Mouse (Mus musculus) midbrain, postnatal 0 days (tissue): ENCODE measurements around the gene Gm49380. TPM values are rescaled to one million over a fixed set of nuclear protein-coding genes. Genes with fewer than 3 reads are reported as not detected.
A peak's percentile ranks its signal among the peaks of the same experiment; 100 is the strongest.

Experiments
- ATAC-seq: fragments of 200-750 bp; cut with Nextera tagmentation; 2 replicates; pipeline ENCODE4 v1.8.0; 2017; ENCODE audit warnings: moderate number of reproducible peaks, mild to moderate bottlenecking, moderate TSS enrichment, moderate library complexity; ENCODE audit not compliant: low FRiP score
- DNase-seq: peaks from one replicate; pipeline ENCODE4 v3.0.0-alpha.2; 2015; ENCODE audit warnings: low spot score
- H3K27ac ChIP-seq: fragments of 300-500 bp; sonication (generic); 2 replicates; pipeline ENCODE4 v1.5.1; 2014; ENCODE audit warnings: low read depth, mild to moderate bottlenecking, low read length, mixed read lengths
- H3K27me3 ChIP-seq: fragments of 300-500 bp; sonication (generic); 2 replicates; pipeline ENCODE4 v1.6.1; 2014; ENCODE audit warnings: low read length, control low read depth, mixed read lengths; ENCODE audit not compliant: insufficient read depth
- H3K36me3 ChIP-seq: fragments of 300-500 bp; sonication (generic); 2 replicates; pipeline ENCODE4 v1.6.1; 2014; ENCODE audit warnings: low read length, control low read depth, mixed read lengths; ENCODE audit not compliant: insufficient read depth
- H3K4me1 ChIP-seq: fragments of 300-500 bp; sonication (generic); 2 replicates; pipeline ENCODE4 v1.6.1; 2014; ENCODE audit warnings: mild to moderate bottlenecking, control low read depth, antibody characterized with exemption, low read length, mixed read lengths; ENCODE audit not compliant: insufficient read depth
- H3K4me2 ChIP-seq: fragments of 300-500 bp; sonication (generic); 2 replicates; pipeline ENCODE4 v1.6.1; 2014; ENCODE audit warnings: low read depth, mild to moderate bottlenecking, low read length, mixed read lengths; ENCODE audit not compliant: poor library complexity, severe bottlenecking
- H3K4me3 ChIP-seq: fragments of 300-500 bp; sonication (generic); 2 replicates; pipeline ENCODE4 v1.5.1; 2014; ENCODE audit warnings: low read depth, mild to moderate bottlenecking, low read length, moderate library complexity
- H3K9ac ChIP-seq: fragments of 300-500 bp; sonication (generic); replicated peaks from 2 replicates; pipeline ENCODE4 v1.6.1; 2014; ENCODE audit warnings: mild to moderate bottlenecking, low read length, moderate library complexity, mixed read lengths; ENCODE audit not compliant: poor library complexity, severe bottlenecking
- H3K9me3 ChIP-seq: fragments of 300-500 bp; sonication (generic); 2 replicates; pipeline ENCODE4 v1.6.1; 2016; ENCODE audit warnings: low read length, control low read depth
- CTCF ChIP-seq: IDR thresholded peaks from 2 replicates; pipeline ENCODE4 v1.5.1; 2016; ENCODE audit warnings: antibody characterized with exemption, mild to moderate bottlenecking
- WGBS: fragments of 180-500 bp; shearing (Covaris S2); extraction: QIAGEN DNeasy Blood & Tissue Kit; methylation state at CpG from one replicate; pipeline ENCODE4 v1.1.7; 2014; 5-methylcytosine and 5-hydroxymethylcytosine counted together
- polyA plus RNA-seq: library from polyadenylated mRNA; unstranded; fragments of >200 nt; fragmentation: Nextera tagmentation; extraction: Ambion mirVana; gene quantifications from 2 replicates; pipeline ENCODE4 v1.2.1, GENCODE M21; 2015
- total RNA-seq: library from RNA; depleted of rRNA; stranded (reverse); fragments of >200 nt; gene quantifications from 2 replicates; pipeline ENCODE4 v1.2.3, GENCODE M21; 2014

Gene Gm49380
- total and polyA plus RNA-seq, 2 experiments from 2014 or later = 0.07 TPM; not detected in 1

DNA sequence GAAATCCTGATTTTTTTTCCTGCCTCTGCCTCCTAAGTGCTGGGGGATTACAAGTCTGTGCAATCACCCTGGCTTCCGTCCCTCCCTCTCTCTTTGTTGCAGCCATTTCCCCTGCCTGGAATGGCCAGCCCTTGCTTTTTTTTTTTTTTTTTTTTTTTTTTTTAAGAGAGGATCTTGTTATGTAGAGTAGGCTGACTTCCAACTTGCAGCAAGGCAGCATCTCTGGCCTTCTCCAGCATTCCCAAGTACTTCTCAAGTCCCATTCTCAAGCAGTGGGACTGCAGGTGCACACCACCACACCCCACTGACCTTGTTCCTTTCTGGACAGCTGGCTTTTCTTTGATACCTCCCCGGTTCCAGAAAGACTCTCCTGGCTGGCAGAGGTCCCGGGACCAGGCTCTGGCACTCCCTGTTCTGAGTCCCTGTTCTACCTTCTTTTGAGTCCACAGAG lies 14.1 kb upstream of the Gm49380 start:
- Histone ChIP-seq H3K4me3 (no peak overlapping the region), H3K27me3 (no peaks in the 10 kb centered on the region; the same call in none of the 2 replicates), H3K4me2 (no peak overlapping the region), H3K9ac (no peak overlapping the region), H3K36me3 (no peaks in the 10 kb centered on the region), H3K9me3 (no peaks in the 10 kb centered on the region), H3K27ac (no peak overlapping the region), H3K4me1 (peaks cover 9% of the 10 kb centered on the region; the same call in 1 of the 2 replicates)
- TF ChIP-seq CTCF = no peak
- DNase-seq = no peak
- no peak for ATAC-seq
- WGBS = 48% methylated on average over 3 of the region's 3 CpGs

DNA sequence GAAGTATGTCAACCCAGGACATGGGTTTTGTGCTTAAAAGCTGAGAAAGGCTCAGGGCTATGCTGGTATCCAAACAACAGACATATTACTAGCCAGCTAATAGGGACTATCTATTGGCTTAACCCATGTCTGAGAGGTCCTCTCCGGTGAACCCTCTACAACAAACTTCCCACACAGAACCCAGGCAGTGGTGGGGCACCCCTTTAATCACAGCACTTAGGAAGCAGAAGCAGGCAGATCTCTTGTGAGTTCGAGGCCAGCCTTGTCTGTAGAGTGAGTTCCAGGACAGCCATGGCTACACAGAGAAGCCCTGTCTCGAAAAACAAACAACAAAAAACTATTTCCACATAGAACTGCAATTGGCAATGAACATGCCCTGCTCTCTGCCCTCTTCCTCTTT lies 13.4 kb upstream of the Gm49380 start:
- Histone ChIP-seq H3K9me3 (no peaks in the 10 kb centered on the region), H3K27me3 (no peaks in the 10 kb centered on the region; the same call in 1 of the 2 replicates), H3K36me3 (no peaks in the 10 kb centered on the region), H3K4me2 (no peak overlapping the region), H3K27ac (no peak overlapping the region), H3K4me1 (peaks cover 9% of the 10 kb centered on the region; the same call in 1 of the 2 replicates), H3K4me3 (no peak overlapping the region), H3K9ac (no peak overlapping the region)
- no peak for TF ChIP-seq CTCF
- DNase-seq (no peak), ATAC-seq (no peak)
- 94% methylated on average over 3 of the region's 3 CpGs for WGBS

DNA sequence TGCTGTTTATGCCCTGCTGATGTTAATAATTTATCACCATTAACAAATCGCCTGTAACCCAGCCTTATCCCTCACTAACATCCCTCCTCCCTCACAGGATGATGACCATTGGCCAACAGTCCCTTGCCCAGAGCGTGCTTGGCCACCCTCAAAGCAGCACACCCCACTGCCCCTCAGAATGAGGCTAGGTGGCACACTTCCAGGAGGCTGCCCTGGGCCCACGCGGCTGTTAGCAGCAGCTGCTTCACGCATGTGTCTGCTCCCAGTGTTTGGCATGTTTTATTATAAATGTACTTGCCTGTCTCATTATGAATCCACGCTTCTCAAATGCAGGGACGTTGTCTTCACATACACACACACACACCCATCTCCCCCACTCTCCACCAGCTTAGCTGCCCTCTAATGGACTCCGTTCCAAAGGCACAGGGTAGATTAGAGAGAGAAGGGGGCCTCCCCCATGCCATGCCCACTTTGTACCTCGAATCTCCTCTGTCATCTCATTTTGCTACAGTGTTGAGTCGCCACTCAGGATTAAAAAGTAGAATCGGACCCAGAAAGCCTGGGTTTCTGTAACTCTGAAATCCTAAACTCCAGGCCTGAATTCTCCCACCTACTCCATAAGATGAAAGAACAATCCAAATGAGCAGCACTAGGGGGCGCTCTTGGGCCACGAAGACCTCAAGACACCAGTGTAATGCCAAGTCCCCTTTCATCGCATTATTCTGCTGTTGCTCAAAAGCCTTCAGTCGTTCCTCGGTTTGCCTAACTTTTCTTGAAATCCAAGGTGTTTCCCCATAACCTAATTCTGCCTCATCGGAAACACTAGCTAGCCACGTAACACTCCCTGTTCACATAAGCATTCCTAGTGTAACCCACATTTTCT lies 12.5 kb upstream of the Gm49380 start:
- peak; percentile 94 for DNase-seq
- Histone ChIP-seq H3K36me3 (no peaks in the 10 kb centered on the region), H3K4me1 (peaks cover 9% of the 10 kb centered on the region; the same call in 1 of the 2 replicates), H3K4me2 (peak overlapping the region; percentile 34; the same call in 1 of the 2 replicates), H3K27ac (no peak overlapping the region), H3K27me3 (no peaks in the 10 kb centered on the region; the same call in 1 of the 2 replicates), H3K4me3 (no peak overlapping the region), H3K9ac (no peak overlapping the region), H3K9me3 (no peaks in the 10 kb centered on the region)
- WGBS = 30% methylated on average over 18 of the region's 18 CpGs
- TF ChIP-seq CTCF = peak; percentile 93
- ATAC-seq = peak; percentile 73; the same call in 1 of the 2 replicates

DNA sequence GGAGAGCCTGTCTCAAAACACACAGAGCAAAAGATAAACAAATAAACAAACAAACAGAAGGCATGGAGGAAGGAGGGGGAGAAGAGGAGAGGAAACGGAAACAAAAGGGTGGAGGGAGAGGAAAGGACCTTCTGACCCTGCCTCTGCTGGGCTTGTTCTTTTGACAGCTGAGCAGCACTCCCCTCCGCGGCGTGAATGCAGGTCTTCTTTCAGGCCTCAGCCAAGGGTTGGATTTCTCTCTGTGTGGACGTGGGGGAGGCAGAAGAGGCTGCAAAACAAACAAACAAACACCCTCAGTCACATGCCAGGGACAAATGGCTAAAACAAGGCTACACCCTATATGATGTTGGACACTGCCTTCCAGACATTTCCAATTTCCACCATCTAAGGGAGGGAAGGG lies 11.7 kb upstream of the Gm49380 start:
- Histone ChIP-seq H3K4me3 (no peak overlapping the region), H3K36me3 (no peaks in the 10 kb centered on the region), H3K4me2 (no peak overlapping the region), H3K27ac (no peak overlapping the region), H3K9ac (no peak overlapping the region), H3K9me3 (no peaks in the 10 kb centered on the region), H3K4me1 (0 out of 2 replicates have a peak, but pooled peaks cover 3% of the 10 kb centered on the region), H3K27me3 (no peaks in the 10 kb centered on the region)
- WGBS = 57% methylated on average over 5 of the region's 5 CpGs
- no peak for DNase-seq
- ATAC-seq = no peak
- TF ChIP-seq CTCF = no peak

DNA sequence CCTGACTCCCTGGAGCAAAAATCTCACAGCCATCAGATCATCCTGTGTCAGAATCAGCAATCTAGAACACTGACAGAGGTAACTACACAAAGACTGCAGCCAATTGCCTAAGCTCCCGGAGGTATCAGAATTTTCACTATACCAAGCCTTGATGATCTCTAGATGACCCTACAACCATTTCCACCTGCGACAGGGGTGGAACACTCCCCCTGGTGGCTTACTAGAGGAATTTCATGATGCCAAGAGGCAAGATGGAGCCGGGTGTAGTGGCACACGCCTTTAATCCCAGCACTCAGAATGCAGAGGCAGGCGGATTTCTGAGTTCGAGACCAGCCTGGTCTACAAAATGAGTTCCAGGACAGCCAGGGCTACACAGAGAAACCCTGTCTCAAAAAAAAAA lies 11.0 kb upstream of the Gm49380 start:
- Histone ChIP-seq H3K27me3 (no peaks in the 10 kb centered on the region), H3K27ac (no peak overlapping the region), H3K9ac (no peak overlapping the region), H3K4me1 (no peaks in the 10 kb centered on the region), H3K4me3 (no peak overlapping the region), H3K9me3 (no peaks in the 10 kb centered on the region), H3K4me2 (no peak overlapping the region), H3K36me3 (no peaks in the 10 kb centered on the region)
- ATAC-seq (no peak), DNase-seq (no peak)
- TF ChIP-seq CTCF = peak; percentile 60
- 72% methylated on average over 6 of the region's 6 CpGs for WGBS

DNA sequence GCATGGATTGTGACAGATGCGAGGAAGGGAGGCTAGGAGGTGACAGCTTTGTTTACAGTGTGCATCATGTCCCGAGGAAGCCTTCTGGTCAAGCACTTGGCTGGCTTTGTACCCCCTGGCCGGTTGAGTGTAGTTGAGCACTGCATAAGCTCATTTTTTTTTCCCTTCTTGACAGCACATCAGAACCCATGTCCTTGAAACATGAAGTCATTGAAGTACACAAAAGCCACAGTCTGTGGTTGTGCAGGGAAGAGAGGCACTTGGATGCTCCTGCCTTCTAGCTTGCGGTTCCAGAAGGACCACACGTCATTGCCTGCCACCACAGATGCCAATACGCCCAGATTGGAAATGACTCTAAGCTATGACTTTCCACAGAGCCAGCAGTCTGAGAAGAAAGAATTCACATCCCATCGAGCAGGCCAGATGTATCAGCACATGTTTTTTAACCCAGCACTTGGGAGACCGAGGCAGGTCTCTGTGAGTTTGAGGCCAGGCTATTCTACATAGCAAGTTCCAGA lies 6.7 kb upstream of the Gm49380 start:
- H3K4me3 ChIP-seq = no peak overlapping the region
- 86% methylated on average over 8 of the region's 8 CpGs for WGBS
- no peak overlapping the region for H3K4me2 ChIP-seq
- no peaks in the 10 kb centered on the region for H3K9me3 ChIP-seq
- ATAC-seq (no peak), DNase-seq (no peak)
- H3K9ac ChIP-seq = no peak overlapping the region
- H3K27me3 ChIP-seq = no peaks in the 10 kb centered on the region
- no peaks in the 10 kb centered on the region for H3K4me1 ChIP-seq
- no peaks in the 10 kb centered on the region for H3K36me3 ChIP-seq
- H3K27ac ChIP-seq = no peak overlapping the region
- TF ChIP-seq CTCF = no peak
